In genomic region chr7:133863684-133864083, GRCm38 (mm10) we compare ENCODE assay signal across 20 mouse cellular contexts.
DNase-seq lines count a peak whose midpoint lies in the region; ATAC-seq and TF ChIP-seq lines count a peak whose summit lies in the region.
"Had no signal": no experiment of that assay in that cellular context is flagged by ENCODE, and none has a peak within 500 bp of the region (broad histone marks: within the 10 kb centered on the region; RNA-seq: fewer than 3 reads in every experiment).

No protein-coding gene starts in this region.

- H3K4me1 ChIP-seq in forebrain, embryonic 15.5 days, result no peaks in the 10 kb centered on the region
- H3K4me1 ChIP-seq in forebrain, embryonic 10.5 days, result peaks cover 5% of the 10 kb centered on the region; the same call in 1 of the 2 replicates
- no peaks in the 10 kb centered on the region for H3K4me1 ChIP-seq in midbrain, postnatal 0 days (ENCODE audit: insufficient read depth, low read length)
- H3K4me1 ChIP-seq in midbrain, embryonic 16.5 days (ENCODE audit: control insufficient read depth, insufficient read depth, low read length), result no peaks in the 10 kb centered on the region; the same call in 1 of the 2 replicates
- 0 out of 2 replicates have a peak, but pooled peaks cover under 1% of the 10 kb centered on the region for H3K4me1 ChIP-seq in forebrain, embryonic 16.5 days (replicated peaks; ENCODE audit: control insufficient read depth, insufficient read depth, low read length)
- H3K4me1 ChIP-seq: heart, embryonic 13.5 days; hindbrain, embryonic 12.5 days; hindbrain, embryonic 15.5 days had no signal

- no peak overlapping the region for H3K9ac ChIP-seq in forebrain, embryonic 15.5 days (replicated peaks)
- no peak overlapping the region for H3K9ac ChIP-seq in midbrain, postnatal 0 days (replicated peaks; ENCODE audit: low read length, poor library complexity, severe bottlenecking)
- no peak overlapping the region for H3K9ac ChIP-seq in midbrain, embryonic 16.5 days (ENCODE audit: low read depth, low read length)
- H3K9ac ChIP-seq in forebrain, embryonic 16.5 days (replicated peaks; ENCODE audit: low read depth, low read length), result no peak overlapping the region
- H3K9ac ChIP-seq: heart, embryonic 13.5 days; hindbrain, embryonic 12.5 days; hindbrain, embryonic 15.5 days had no signal

- ATAC-seq in forebrain, embryonic 15.5 days (replicated peaks), result no peak
- ATAC-seq in midbrain, postnatal 0 days (ENCODE audit: low FRiP score), result no peak
- no peak for ATAC-seq in midbrain, embryonic 16.5 days
- ATAC-seq in forebrain, embryonic 16.5 days, result peak; percentile 40; the same call in 1 of the 2 replicates
- ATAC-seq: CD4-positive, CD25-positive, alpha-beta regulatory T cell, adult 4 months; intestine, postnatal 0 days had no signal

- no peak overlapping the region for H3K4me3 ChIP-seq in forebrain, embryonic 15.5 days
- H3K4me3 ChIP-seq in forebrain, embryonic 10.5 days, result no peak overlapping the region
- H3K4me3 ChIP-seq in midbrain, postnatal 0 days (ENCODE audit: low read depth, low read length), result no peak overlapping the region
- no peak overlapping the region for H3K4me3 ChIP-seq in midbrain, embryonic 16.5 days (ENCODE audit: low read depth, low read length)
- no peak overlapping the region for H3K4me3 ChIP-seq in forebrain, embryonic 16.5 days (replicated peaks; ENCODE audit: low read length)
- H3K4me3 ChIP-seq: heart, adult 2 months; heart, embryonic 10.5 days; heart, embryonic 13.5 days; hindbrain, embryonic 12.5 days; hindbrain, embryonic 15.5 days had no signal

- TF ChIP-seq CTCF in midbrain, postnatal 0 days (IDR thresholded peaks at IDR 0.05), result no peak

- no peak for DNase-seq in forebrain, embryonic 10.5 days (ENCODE audit: extremely low spot score, low spot score)
- peak; percentile 12 for DNase-seq in midbrain, postnatal 0 days (ENCODE audit: low spot score)
- DNase-seq in urinary bladder, adult 18-20 months (ENCODE audit: low spot score in 2 of 2), result no peak
- DNase-seq in frontal cortex, postnatal 36 days (ENCODE audit: low spot score in 2 of 2), result no peak
- DNase-seq: cerebellum, adult 18-20 months; cerebellum, adult 9-10 months; cerebellum, postnatal 14 days; gastrocnemius, postnatal 10 days; gastrocnemius, postnatal 36 days; heart, adult 2 months; heart, postnatal 14 days had no signal

- H3K36me3 ChIP-seq in forebrain, embryonic 15.5 days, result no peaks in the 10 kb centered on the region
- H3K36me3 ChIP-seq in forebrain, embryonic 10.5 days (replicated peaks), result no peaks in the 10 kb centered on the region
- H3K36me3 ChIP-seq in midbrain, postnatal 0 days (ENCODE audit: insufficient read depth, low read length), result no peaks in the 10 kb centered on the region
- no peaks in the 10 kb centered on the region for H3K36me3 ChIP-seq in midbrain, embryonic 16.5 days (ENCODE audit: control insufficient read depth, insufficient read depth, low read length)
- H3K36me3 ChIP-seq in forebrain, embryonic 16.5 days (ENCODE audit: control insufficient read depth, insufficient read depth), result no peaks in the 10 kb centered on the region
- H3K36me3 ChIP-seq: heart, embryonic 10.5 days; heart, embryonic 13.5 days; hindbrain, embryonic 12.5 days; hindbrain, embryonic 15.5 days had no signal

- H3K4me2 ChIP-seq in forebrain, embryonic 15.5 days (replicated peaks), result no peak overlapping the region
- H3K4me2 ChIP-seq in midbrain, postnatal 0 days (ENCODE audit: low read depth, low read length, poor library complexity, severe bottlenecking), result no peak overlapping the region
- no peak overlapping the region for H3K4me2 ChIP-seq in midbrain, embryonic 16.5 days (ENCODE audit: low read length)
- H3K4me2 ChIP-seq in forebrain, embryonic 16.5 days (ENCODE audit: low read length), result no peak overlapping the region
- H3K4me2 ChIP-seq: heart, embryonic 13.5 days; hindbrain, embryonic 12.5 days; hindbrain, embryonic 15.5 days had no signal

- no peaks in the 10 kb centered on the region for H3K27me3 ChIP-seq in forebrain, embryonic 15.5 days
- H3K27me3 ChIP-seq in forebrain, embryonic 10.5 days (ENCODE audit: poor library complexity, severe bottlenecking), result no peaks in the 10 kb centered on the region
- no peaks in the 10 kb centered on the region for H3K27me3 ChIP-seq in midbrain, postnatal 0 days (ENCODE audit: insufficient read depth, low read length)
- H3K27me3 ChIP-seq in midbrain, embryonic 16.5 days (ENCODE audit: control insufficient read depth, insufficient read depth, low read depth, low read length), result no peaks in the 10 kb centered on the region
- H3K27me3 ChIP-seq in forebrain, embryonic 16.5 days (replicated peaks; ENCODE audit: control insufficient read depth, insufficient read depth, low read length), result no peaks in the 10 kb centered on the region
- H3K27me3 ChIP-seq: heart, embryonic 13.5 days; hindbrain, embryonic 15.5 days had no signal

- 40% methylated on average over 4 of the region's 4 CpGs for WGBS in forebrain, embryonic 15.5 days
- 85% methylated on average over 4 of the region's 4 CpGs for WGBS in forebrain, embryonic 10.5 days
- WGBS in midbrain, postnatal 0 days, result 72% methylated on average over 4 of the region's 4 CpGs
- WGBS in midbrain, embryonic 16.5 days, result 58% methylated on average over 4 of the region's 4 CpGs
- 33% methylated on average over 4 of the region's 4 CpGs for WGBS in forebrain, embryonic 16.5 days

- no peaks in the 10 kb centered on the region for H3K9me3 ChIP-seq in forebrain, embryonic 15.5 days
- no peaks in the 10 kb centered on the region for H3K9me3 ChIP-seq in forebrain, embryonic 10.5 days
- no peaks in the 10 kb centered on the region for H3K9me3 ChIP-seq in midbrain, postnatal 0 days (ENCODE audit: low read length)
- no peaks in the 10 kb centered on the region for H3K9me3 ChIP-seq in midbrain, embryonic 16.5 days (replicated peaks; ENCODE audit: control insufficient read depth, low read length, poor library complexity, severe bottlenecking)
- no peaks in the 10 kb centered on the region for H3K9me3 ChIP-seq in forebrain, embryonic 16.5 days (ENCODE audit: control insufficient read depth, low read length)
- H3K9me3 ChIP-seq: heart, embryonic 10.5 days; heart, embryonic 13.5 days; hindbrain, embryonic 12.5 days; hindbrain, embryonic 15.5 days had no signal

- 0 out of 2 replicates have a peak overlapping the region, but pooled peaks have one; percentile 18 for H3K27ac ChIP-seq in forebrain, embryonic 15.5 days (replicated peaks)
- H3K27ac ChIP-seq in forebrain, embryonic 10.5 days, result no peak overlapping the region
- no peak overlapping the region; the same call in 1 of the 2 replicates for H3K27ac ChIP-seq in midbrain, postnatal 0 days (ENCODE audit: low read depth, low read length)
- no peak overlapping the region for H3K27ac ChIP-seq in midbrain, embryonic 16.5 days (ENCODE audit: low read length)
- H3K27ac ChIP-seq in forebrain, embryonic 16.5 days (ENCODE audit: low read length), result no peak overlapping the region
- H3K27ac ChIP-seq: heart, adult 2 months; heart, embryonic 10.5 days; heart, embryonic 13.5 days; hindbrain, embryonic 12.5 days had no signal
